Mouse (Mus musculus): ENCODE results near the gene Ccsap.

- TF ChIP-seq CTCF (conservative IDR thresholded peaks at IDR 0.05; ENCODE audit: insufficient read depth, insufficient read length, low read depth, low read length) = peak; percentile 74
- TF ChIP-seq POLR2A (IDR thresholded peaks at IDR 0.05; ENCODE audit: low read depth, low read length) = no peak
Measured at GRCm38 (mm10) chr8:123835451-123835850, 24.6 kb downstream of the Ccsap start.
